ENCODE assay signal across 16 mouse cellular contexts in genomic region chr8:70636838-70637237, GRCm38 (mm10). TPM values are rescaled to one million over a fixed set of nuclear protein-coding genes. Genes with fewer than 3 reads are reported as not detected.
DNase-seq lines count a peak whose midpoint lies in the region; ATAC-seq and TF ChIP-seq lines count a peak whose summit lies in the region.
"Had no signal": no experiment of that assay in that cellular context is flagged by ENCODE, and none has a peak within 500 bp of the region (broad histone marks: within the 10 kb centered on the region; RNA-seq: fewer than 3 reads in every experiment).

No protein-coding gene starts in this region.

- TF ChIP-seq RAD21 in CH12.LX (IDR thresholded peaks at IDR 0.05; ENCODE audit: low read depth, low read length), result no peak

- H3K9me3 ChIP-seq in CH12.LX (replicated peaks; ENCODE audit: low read length), result no peaks in the 10 kb centered on the region
- no peaks in the 10 kb centered on the region for H3K9me3 ChIP-seq in kidney, postnatal 0 days (replicated peaks; ENCODE audit: low read length)
- no peaks in the 10 kb centered on the region for H3K9me3 ChIP-seq in liver, embryonic 15.5 days (replicated peaks)
- H3K9me3 ChIP-seq: heart, embryonic 12.5 days; neural tube, embryonic 15.5 days had no signal

- H3K27ac ChIP-seq in CH12.LX (ENCODE audit: insufficient read depth, low read depth), result peak overlapping the region; percentile 76
- H3K27ac ChIP-seq in bone marrow, adult 2 months (ENCODE audit: control insufficient read depth, insufficient read depth, low read depth, low read length, poor library complexity), result peak overlapping the region; percentile 3; the same call in 1 of the 2 replicates
- peak overlapping the region; percentile 62; the same call in 1 of the 2 replicates for H3K27ac ChIP-seq in kidney, postnatal 0 days
- H3K27ac ChIP-seq in liver, embryonic 15.5 days (replicated peaks), result peak overlapping the region; percentile 70
- H3K27ac ChIP-seq in left cerebral cortex, adult 2 months, result no peak overlapping the region
- H3K27ac ChIP-seq: neural tube, embryonic 15.5 days had no signal

- TF ChIP-seq EP300 in CH12.LX (IDR thresholded peaks at IDR 0.05; ENCODE audit: low read length), result no peak

- 65% methylated on average over 8 of the region's 8 CpGs for WGBS in bone marrow, adult 2 months
- WGBS in kidney, postnatal 0 days, result 41% methylated on average over 8 of the region's 8 CpGs
- WGBS in liver, embryonic 15.5 days (ENCODE audit: insufficient replicate concordance), result 49% methylated on average over 8 of the region's 8 CpGs

- H3K79me2 ChIP-seq in CH12.LX (replicated peaks; ENCODE audit: control insufficient read depth, extremely low read depth, insufficient read depth, poor library complexity, severe bottlenecking), result no peaks in the 10 kb centered on the region

- in situ Hi-C loops in CH12.LX (cut with MboI; ENCODE audit: low pct_ligation_motif_present, low pct_unique_long_range_greater_than_20kb, low sequenced_read_pairs), result no loop called here

- no peak for TF ChIP-seq CTCF in CH12.LX (conservative IDR thresholded peaks at IDR 0.05 in 1 of 2, IDR thresholded peaks at IDR 0.05 in 1 of 2; ENCODE audit: low read depth in 2 of 2, low read length in 2 of 2)
- no peak for TF ChIP-seq CTCF in bone marrow, adult 2 months (IDR thresholded peaks at IDR 0.05; ENCODE audit: control insufficient read depth, insufficient read depth, low read length)
- no peak for TF ChIP-seq CTCF in kidney, postnatal 0 days (IDR thresholded peaks at IDR 0.05; ENCODE audit: low read depth)
- no peak for TF ChIP-seq CTCF in left cerebral cortex, adult 2 months (IDR thresholded peaks at IDR 0.05)

- no peak for TF ChIP-seq POLR2A in CH12.LX (IDR thresholded peaks at IDR 0.05; ENCODE audit: low read depth, low read length)
- TF ChIP-seq POLR2A in bone marrow, adult 2 months (IDR thresholded peaks at IDR 0.05; ENCODE audit: borderline replicate concordance, control insufficient read depth, low read depth, low read length), result no peak

- dilution Hi-C loops in CH12.LX (cut with MboI; ENCODE audit: extremely low pct_ligation_motif_present, extremely low pct_unique_long_range_greater_than_20kb, low sequenced_read_pairs), result no loop called here

- no peak overlapping the region for H3K4me2 ChIP-seq in CH12.LX (ENCODE audit: insufficient read depth, low read depth, poor library complexity, severe bottlenecking)
- H3K4me2 ChIP-seq in kidney, postnatal 0 days (ENCODE audit: low read length), result no peak overlapping the region
- no peak overlapping the region for H3K4me2 ChIP-seq in liver, embryonic 15.5 days
- H3K4me2 ChIP-seq: heart, embryonic 12.5 days; neural tube, embryonic 15.5 days had no signal

- intact Hi-C loops in left cerebral cortex, adult 2 months (cut with DNase I), result no loop called here

- H3K27me3 ChIP-seq in CH12.LX (replicated peaks), result no peaks in the 10 kb centered on the region
- no peaks in the 10 kb centered on the region for H3K27me3 ChIP-seq in kidney, postnatal 0 days (ENCODE audit: insufficient read depth, low read length)
- peaks cover 5% of the 10 kb centered on the region; the same call in 1 of the 2 replicates for H3K27me3 ChIP-seq in liver, embryonic 15.5 days
- H3K27me3 ChIP-seq: neural tube, embryonic 15.5 days had no signal

- H3K4me3 ChIP-seq in CH12.LX (replicated peaks in 1 of 3; ENCODE audit: low read depth in 2 of 3, low read length in 2 of 3, poor library complexity in 1 of 3), result no peak overlapping the region
- no peak overlapping the region for H3K4me3 ChIP-seq in bone marrow, adult 2 months (replicated peaks; ENCODE audit: control insufficient read depth, low read depth, low read length)
- H3K4me3 ChIP-seq in kidney, postnatal 0 days (replicated peaks; ENCODE audit: low read depth, low read length), result no peak overlapping the region
- no peak overlapping the region for H3K4me3 ChIP-seq in liver, embryonic 15.5 days (replicated peaks)
- no peak overlapping the region for H3K4me3 ChIP-seq in left cerebral cortex, adult 2 months
- H3K4me3 ChIP-seq: heart, embryonic 12.5 days; neural tube, embryonic 15.5 days had no signal

- ATAC-seq in kidney, postnatal 0 days (replicated peaks; ENCODE audit: low FRiP score, low read depth), result peak; percentile 68
- peak; percentile 65 for ATAC-seq in liver, embryonic 15.5 days (ENCODE audit: insufficient read depth)
- ATAC-seq: activated CD4-positive, CD25-positive, alpha-beta regulatory T cell, adult 4 months had no signal

- no peaks in the 10 kb centered on the region for H3K36me3 ChIP-seq in CH12.LX (replicated peaks in 1 of 2; ENCODE audit: control insufficient read depth in 1 of 2, insufficient read depth in 1 of 2, low read length in 1 of 2)
- H3K36me3 ChIP-seq in kidney, postnatal 0 days (ENCODE audit: insufficient read depth, low read length), result no peaks in the 10 kb centered on the region
- H3K36me3 ChIP-seq in liver, embryonic 15.5 days (replicated peaks), result no peaks in the 10 kb centered on the region
- H3K36me3 ChIP-seq: G1E; heart, embryonic 12.5 days; neural tube, embryonic 15.5 days had no signal

- H3K4me1 ChIP-seq in CH12.LX (ENCODE audit: control insufficient read depth in 1 of 2, insufficient read depth in 2 of 2), result peaks cover 33 to 87% of the 10 kb centered on the region in 2 experiments
- H3K4me1 ChIP-seq in bone marrow, adult 2 months (ENCODE audit: control insufficient read depth, insufficient read depth, low read length), result peaks cover 13% of the 10 kb centered on the region
- H3K4me1 ChIP-seq in kidney, postnatal 0 days (replicated peaks; ENCODE audit: insufficient read depth, low read length), result peaks cover 17% of the 10 kb centered on the region
- peaks cover 53% of the 10 kb centered on the region for H3K4me1 ChIP-seq in liver, embryonic 15.5 days (replicated peaks)

- H3K9ac ChIP-seq in CH12.LX (ENCODE audit: insufficient read depth, low read depth), result no peak overlapping the region
- no peak overlapping the region for H3K9ac ChIP-seq in kidney, postnatal 0 days (ENCODE audit: low read depth, low read length)
- no peak overlapping the region for H3K9ac ChIP-seq in liver, embryonic 15.5 days
- H3K9ac ChIP-seq: heart, embryonic 12.5 days; neural tube, embryonic 15.5 days had no signal

- peak; percentile 83 for DNase-seq in CH12.LX (ENCODE audit: extremely low read depth)
- DNase-seq in kidney, postnatal 0 days (ENCODE audit: low spot score), result no peak
- no peak for DNase-seq in left cerebral cortex, adult 2 months (ENCODE audit: extremely low spot score in 1 of 2, low spot score in 2 of 2)
- DNase-seq in right cerebral cortex, postnatal 36 days (ENCODE audit: low spot score in 2 of 2), result no peak
- no peak for DNase-seq in spleen, adult 18-20 months
- DNase-seq: cerebellum, postnatal 10 days; lung, postnatal 14 days; right cerebral cortex, postnatal 14 days had no signal

TF ChIP-seq in CH12.LX, 34 proteins besides CTCF, POLR2A, EP300 and RAD21 (continues in another document):
- TF ChIP-seq MEF2A (IDR thresholded peaks at IDR 0.05; ENCODE audit: borderline replicate concordance, low read depth, low read length), result peak; percentile 55; the same call in 1 of the 2 replicates

RNA-seq across cellular contexts. Expression of gene Gdf15, which starts 4.6 kb away (rescaled TPM):
- total RNA-seq in CH12.LX (2012; rRNA removed), result 0.21 TPM in 1 of 2 replicates, not detected in the other
- not detected in 2 replicates for total RNA-seq in CH12.LX (2014; rRNA removed)
- polyA plus RNA-seq in CH12.LX (2012; ENCODE audit: insufficient read length, low read depth), result 0.16 TPM in 1 of 2 replicates, not detected in the other
- polyA plus RNA-seq in bone marrow, adult 2 months (2011; ENCODE audit: insufficient read depth, insufficient read length, low replicate concordance, missing spikeins), result 3.1 TPM in 1 of 2 replicates, not detected in the other
- polyA plus RNA-seq in kidney, postnatal 0 days (2015; fragmentation: Nextera tagmentation; extraction: Ambion mirVana), result 3.0 and 3.2 TPM in 2 replicates
- 3.4 and 4.3 TPM in 2 replicates for polyA plus RNA-seq in liver, embryonic 15.5 days (2015; fragmentation: Nextera tagmentation; extraction: Ambion mirVana)
- not detected for total RNA-seq in left cerebral cortex, adult 2 months (2021)
- total RNA-seq: G1E; left cerebral cortex, postnatal 25 days had no signal
- polyA plus RNA-seq: activated CD4-positive, CD25-positive, alpha-beta regulatory T cell, adult 4 months; hindbrain, embryonic 11.5 days had no signal

RNA-seq across cellular contexts. Expression of gene Lrrc25, which starts 20.9 kb away (rescaled TPM):
- 0.25 and 0.30 TPM in 2 replicates for total RNA-seq in CH12.LX (2012; rRNA removed)
- 2.4 and 2.6 TPM in 2 replicates for total RNA-seq in CH12.LX (2014; rRNA removed)
- polyA plus RNA-seq in CH12.LX (2012; ENCODE audit: insufficient read length, low read depth), result 4.0 and 5.9 TPM in 2 replicates
- polyA plus RNA-seq in bone marrow, adult 2 months (2011; ENCODE audit: insufficient read depth, insufficient read length, low replicate concordance, missing spikeins), result 3.4 and 18.8 TPM in 2 replicates
- 1.9 and 2.8 TPM in 2 replicates for polyA plus RNA-seq in kidney, postnatal 0 days (2015; fragmentation: Nextera tagmentation; extraction: Ambion mirVana)
- 7.2 and 7.4 TPM in 2 replicates for polyA plus RNA-seq in liver, embryonic 15.5 days (2015; fragmentation: Nextera tagmentation; extraction: Ambion mirVana)
- under 1 TPM; 0.70 to 0.96 TPM for total RNA-seq in left cerebral cortex, adult 2 months (2021)

RNA-seq across cellular contexts. Expression of gene Pgpep1, which starts 23.4 kb away (rescaled TPM):
- 15.2 and 22.9 TPM in 2 replicates for total RNA-seq in CH12.LX (2012; rRNA removed)
- 10.3 and 12.3 TPM in 2 replicates for total RNA-seq in CH12.LX (2014; rRNA removed)
- polyA plus RNA-seq in CH12.LX (2012; ENCODE audit: insufficient read length, low read depth), result 30.0 and 35.1 TPM in 2 replicates
- 4.3 and 21.1 TPM in 2 replicates for polyA plus RNA-seq in bone marrow, adult 2 months (2011; ENCODE audit: insufficient read depth, insufficient read length, low replicate concordance, missing spikeins)
- polyA plus RNA-seq in kidney, postnatal 0 days (2015; fragmentation: Nextera tagmentation; extraction: Ambion mirVana), result 84.2 and 87.5 TPM in 2 replicates
- 21.7 and 22.3 TPM in 2 replicates for polyA plus RNA-seq in liver, embryonic 15.5 days (2015; fragmentation: Nextera tagmentation; extraction: Ambion mirVana)
- 10 to 100 TPM; 15.5 to 17.5 TPM for total RNA-seq in left cerebral cortex, adult 2 months (2021)

RNA-seq across cellular contexts. Expression of gene Ssbp4, which starts 28.2 kb away (rescaled TPM):
- total RNA-seq in CH12.LX (2012; rRNA removed) (77.3 and 84.9 TPM in 2 replicates), CH12.LX (2014; rRNA removed) (31.0 and 41.3 TPM in 2 replicates)
- polyA plus RNA-seq in CH12.LX (2012; ENCODE audit: insufficient read length, low read depth), result 114 and 128 TPM in 2 replicates
- polyA plus RNA-seq in bone marrow, adult 2 months (2011; ENCODE audit: insufficient read depth, insufficient read length, low replicate concordance, missing spikeins), result 45.2 and 107 TPM in 2 replicates
- polyA plus RNA-seq in kidney, postnatal 0 days (2015; fragmentation: Nextera tagmentation; extraction: Ambion mirVana), result 166 and 188 TPM in 2 replicates
- polyA plus RNA-seq in liver, embryonic 15.5 days (2015; fragmentation: Nextera tagmentation; extraction: Ambion mirVana), result 37.8 and 47.7 TPM in 2 replicates
- 100 to 1,000 TPM; 221 to 261 TPM for total RNA-seq in left cerebral cortex, adult 2 months (2021)

RNA-seq across cellular contexts. Expression of gene Lsm4, which starts 36.2 kb away (rescaled TPM):
- total RNA-seq in CH12.LX (2012; rRNA removed) (135 and 168 TPM in 2 replicates), CH12.LX (2014; rRNA removed) (134 and 143 TPM in 2 replicates)
- 240 and 256 TPM in 2 replicates for polyA plus RNA-seq in CH12.LX (2012; ENCODE audit: insufficient read length, low read depth)
- 69.2 and 119 TPM in 2 replicates for polyA plus RNA-seq in bone marrow, adult 2 months (2011; ENCODE audit: insufficient read depth, insufficient read length, low replicate concordance, missing spikeins)
- 243 and 281 TPM in 2 replicates for polyA plus RNA-seq in kidney, postnatal 0 days (2015; fragmentation: Nextera tagmentation; extraction: Ambion mirVana)
- polyA plus RNA-seq in liver, embryonic 15.5 days (2015; fragmentation: Nextera tagmentation; extraction: Ambion mirVana), result 148 and 155 TPM in 2 replicates
- 10 to 100 TPM; 62.1 to 62.9 TPM for total RNA-seq in left cerebral cortex, adult 2 months (2021)
